Mouse (Mus musculus) lung, postnatal 0 days (tissue): ENCODE measurements around the gene Fktn.

ENCODE experiments used
- CTCF ChIP-seq: IDR thresholded peaks from 2 replicates; pipeline ENCODE4 v1.5.1; 2016; ENCODE audit warnings: antibody characterized with exemption, mild to moderate bottlenecking
- EP300 ChIP-seq: IDR thresholded peaks from 2 replicates; pipeline ENCODE4 v1.6.1; 2016; ENCODE audit warnings: antibody characterized with exemption, mild to moderate bottlenecking, control low read depth

- TF ChIP-seq CTCF = no peak
- TF ChIP-seq EP300 = no peak
Measured at GRCm38 (mm10) chr4:53682092-53682491, 31.7 kb upstream of the Fktn start.
